Mouse (Mus musculus) midbrain, embryonic 16.5 days (tissue): Measurements from ENCODE around the gene Fis1. TPM values are rescaled to one million over a fixed set of nuclear protein-coding genes. Genes with fewer than 3 reads are reported as not detected.

ENCODE experiments used
- ATAC-seq: fragments of 200-750 bp; cut with Nextera tagmentation; 2 replicates; pipeline ENCODE4 v1.8.0; 2017; ENCODE audit warnings: moderate TSS enrichment
- H3K27ac ChIP-seq: fragments of 300-500 bp; sonication (generic); 2 replicates; pipeline ENCODE4 v1.5.1; 2014; ENCODE audit warnings: mild to moderate bottlenecking, low read length, mixed read lengths
- H3K27me3 ChIP-seq: fragments of 300-500 bp; sonication (generic); 2 replicates; pipeline ENCODE4 v1.6.1; 2014; ENCODE audit warnings: low read depth, low read length, mixed read lengths; ENCODE audit not compliant: control insufficient read depth, insufficient read depth
- H3K36me3 ChIP-seq: fragments of 300-500 bp; sonication (generic); 2 replicates; pipeline ENCODE4 v1.6.1; 2014; ENCODE audit warnings: mild to moderate bottlenecking, low read length, moderate library complexity, mixed read lengths; ENCODE audit not compliant: control insufficient read depth, insufficient read depth
- H3K4me1 ChIP-seq: fragments of 300-500 bp; sonication (generic); 2 replicates; pipeline ENCODE4 v1.6.1; 2014; ENCODE audit warnings: mild to moderate bottlenecking, low read length, mixed read lengths; ENCODE audit not compliant: control insufficient read depth, insufficient read depth
- H3K4me2 ChIP-seq: fragments of 300-500 bp; sonication (generic); 2 replicates; pipeline ENCODE4 v1.6.1; 2014; ENCODE audit warnings: mild to moderate bottlenecking, low read length, mixed read lengths
- H3K4me3 ChIP-seq: fragments of 300-500 bp; sonication (generic); 2 replicates; pipeline ENCODE4 v1.5.1; 2014; ENCODE audit warnings: low read depth, mild to moderate bottlenecking, low read length, moderate library complexity, mixed read lengths
- H3K9ac ChIP-seq: fragments of 300-500 bp; sonication (generic); 2 replicates; pipeline ENCODE4 v1.6.1; 2014; ENCODE audit warnings: low read depth, low read length, mixed read lengths
- H3K9me3 ChIP-seq: fragments of 300-500 bp; sonication (generic); replicated peaks from 2 replicates; pipeline ENCODE4 v1.6.1; 2014; ENCODE audit warnings: mild to moderate bottlenecking, low read length, mixed read lengths; ENCODE audit not compliant: control insufficient read depth, poor library complexity, severe bottlenecking
- WGBS: fragments of 180-500 bp; shearing (Covaris S2); extraction: QIAGEN DNeasy Blood & Tissue Kit; methylation state at CpG from one replicate; pipeline ENCODE4 v1.1.7; 2014; 5-methylcytosine and 5-hydroxymethylcytosine counted together
- polyA plus RNA-seq: library from polyadenylated mRNA; unstranded; fragments of >200 nt; fragmentation: Nextera tagmentation; extraction: Ambion mirVana; gene quantifications from 2 replicates; pipeline ENCODE4 v1.2.1, GENCODE M21; 2015

Fis1 gene
- 346 and 355 TPM in 2 replicates for polyA plus RNA-seq

DNA sequence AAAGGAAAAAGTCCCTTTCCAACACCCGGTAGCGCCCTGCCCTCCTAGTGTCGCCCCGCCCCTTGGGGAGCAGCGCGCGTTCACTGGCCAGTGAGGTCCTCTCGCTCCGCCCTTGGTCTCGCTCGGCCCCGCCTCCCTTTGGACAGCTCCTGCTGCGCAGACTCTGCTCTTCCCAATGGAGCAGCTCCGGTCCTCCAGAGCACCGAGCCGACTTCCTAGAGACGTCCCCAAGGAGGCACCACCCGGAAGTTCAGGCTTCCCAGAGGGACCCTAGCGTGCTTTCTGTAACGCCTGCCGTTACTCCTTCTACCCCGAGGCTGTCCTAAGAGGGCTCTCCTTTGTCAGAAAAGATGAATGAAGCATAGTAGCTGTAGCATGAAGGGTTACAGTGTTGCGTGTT, at the start of gene Fis1:
Gene Fis1 (plus strand): TSS at position 261 of the 400 bp plus-strand sequence.
- WGBS, result 0% methylated on average over 23 of the region's 23 CpGs
- Histone ChIP-seq H3K9me3 (no peaks in the 10 kb centered on the region), H3K4me3 (peak within 1 kb of the TSS; percentile 47), H3K27ac (peak within 1 kb of the TSS; percentile 59), H3K4me1 (peaks cover 20% of the 10 kb centered on the region), H3K9ac (peak within 1 kb of the TSS; percentile 80), H3K36me3 (no peaks in the 10 kb centered on the region; the same call in 1 of the 2 replicates), H3K4me2 (peak within 1 kb of the TSS; percentile 66), H3K27me3 (no peaks in the 10 kb centered on the region; the same call in 1 of the 2 replicates)
- peak; percentile 99 for ATAC-seq

DNA sequence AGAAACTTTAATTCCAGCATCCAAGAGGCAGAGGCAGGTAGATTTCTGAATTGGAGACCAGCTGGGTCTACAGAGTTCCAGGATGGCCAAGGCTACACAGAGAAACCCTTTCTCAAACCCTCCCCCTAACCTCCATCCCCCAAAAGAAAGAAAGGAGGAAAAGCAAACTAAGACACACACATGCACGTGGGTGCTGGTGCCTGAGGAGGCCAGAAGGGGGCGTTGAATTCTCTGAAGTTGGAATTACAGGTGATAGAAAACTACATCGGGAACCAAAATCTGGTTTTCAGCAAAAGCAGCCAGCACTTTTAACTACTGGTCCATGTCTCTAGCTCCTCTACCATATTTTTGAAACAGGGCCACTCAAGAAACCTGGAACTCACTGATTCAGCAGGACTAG, 48.5 kb upstream of the Fis1 start:
- Histone ChIP-seq H3K4me2 (no peak overlapping the region), H3K4me3 (no peak overlapping the region), H3K27ac (no peak overlapping the region), H3K36me3 (no peaks in the 10 kb centered on the region), H3K9ac (no peak overlapping the region), H3K9me3 (no peaks in the 10 kb centered on the region), H3K4me1 (peaks cover 13% of the 10 kb centered on the region), H3K27me3 (no peaks in the 10 kb centered on the region)
- WGBS, result 62% methylated on average over 3 of the region's 3 CpGs
- no peak for ATAC-seq

DNA sequence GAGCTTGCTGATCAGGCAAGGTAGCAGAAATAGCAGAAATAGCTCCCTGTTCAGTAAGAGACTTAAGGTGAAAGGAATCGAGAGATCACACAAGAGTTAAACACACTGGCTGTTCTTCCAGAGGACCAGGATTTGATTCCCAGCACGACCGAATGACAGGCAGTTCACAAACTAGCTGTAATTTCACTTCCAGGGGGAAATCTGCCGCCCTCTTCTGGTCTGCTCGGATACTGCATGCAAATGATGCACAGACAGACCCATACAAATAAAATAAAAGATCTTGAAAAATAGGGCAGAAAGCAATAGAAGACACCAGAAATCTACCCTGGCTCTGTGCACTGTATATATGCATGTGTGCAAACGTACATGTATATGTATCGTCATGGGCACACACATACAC, 47.4 kb upstream of the Fis1 start:
- H3K27ac ChIP-seq, result no peak overlapping the region
- no peaks in the 10 kb centered on the region for H3K36me3 ChIP-seq
- H3K9ac ChIP-seq, result no peak overlapping the region
- WGBS, result 55% methylated on average over 7 of the region's 7 CpGs
- peaks cover 16% of the 10 kb centered on the region for H3K4me1 ChIP-seq
- H3K4me2 ChIP-seq, result no peak overlapping the region
- no peak for ATAC-seq
- no peaks in the 10 kb centered on the region for H3K27me3 ChIP-seq
- no peaks in the 10 kb centered on the region for H3K9me3 ChIP-seq
- H3K4me3 ChIP-seq, result no peak overlapping the region

DNA sequence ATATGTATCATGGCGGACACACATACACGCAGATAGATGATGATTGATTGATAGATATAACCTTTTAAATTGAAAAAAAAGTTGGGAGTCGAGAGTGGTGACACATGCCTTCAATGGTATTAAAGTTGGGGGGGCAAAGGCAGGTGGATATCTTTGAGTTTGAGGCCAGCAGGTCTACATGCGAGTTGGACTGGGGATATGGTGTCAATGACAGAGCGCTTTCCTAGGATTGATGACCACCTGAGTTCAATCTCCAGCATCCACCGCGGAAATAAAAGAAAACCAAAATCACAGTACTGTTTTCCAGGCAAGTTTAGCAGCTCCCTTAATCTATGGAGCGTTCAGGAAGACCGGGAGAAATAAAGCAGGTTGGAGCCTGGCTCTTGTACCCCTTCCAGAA, 45.5 kb upstream of the Fis1 start:
- Histone ChIP-seq H3K36me3 (peaks cover 10% of the 10 kb centered on the region; the same call in 1 of the 2 replicates), H3K27me3 (no peaks in the 10 kb centered on the region), H3K4me1 (peaks cover 16% of the 10 kb centered on the region), H3K4me3 (peak overlapping the region; percentile 84), H3K9me3 (no peaks in the 10 kb centered on the region), H3K9ac (peak overlapping the region; percentile 80), H3K27ac (peak overlapping the region; percentile 71), H3K4me2 (peak overlapping the region; percentile 62)
- WGBS, result 48% methylated on average over 9 of the region's 9 CpGs
- peak; percentile 57 for ATAC-seq

DNA sequence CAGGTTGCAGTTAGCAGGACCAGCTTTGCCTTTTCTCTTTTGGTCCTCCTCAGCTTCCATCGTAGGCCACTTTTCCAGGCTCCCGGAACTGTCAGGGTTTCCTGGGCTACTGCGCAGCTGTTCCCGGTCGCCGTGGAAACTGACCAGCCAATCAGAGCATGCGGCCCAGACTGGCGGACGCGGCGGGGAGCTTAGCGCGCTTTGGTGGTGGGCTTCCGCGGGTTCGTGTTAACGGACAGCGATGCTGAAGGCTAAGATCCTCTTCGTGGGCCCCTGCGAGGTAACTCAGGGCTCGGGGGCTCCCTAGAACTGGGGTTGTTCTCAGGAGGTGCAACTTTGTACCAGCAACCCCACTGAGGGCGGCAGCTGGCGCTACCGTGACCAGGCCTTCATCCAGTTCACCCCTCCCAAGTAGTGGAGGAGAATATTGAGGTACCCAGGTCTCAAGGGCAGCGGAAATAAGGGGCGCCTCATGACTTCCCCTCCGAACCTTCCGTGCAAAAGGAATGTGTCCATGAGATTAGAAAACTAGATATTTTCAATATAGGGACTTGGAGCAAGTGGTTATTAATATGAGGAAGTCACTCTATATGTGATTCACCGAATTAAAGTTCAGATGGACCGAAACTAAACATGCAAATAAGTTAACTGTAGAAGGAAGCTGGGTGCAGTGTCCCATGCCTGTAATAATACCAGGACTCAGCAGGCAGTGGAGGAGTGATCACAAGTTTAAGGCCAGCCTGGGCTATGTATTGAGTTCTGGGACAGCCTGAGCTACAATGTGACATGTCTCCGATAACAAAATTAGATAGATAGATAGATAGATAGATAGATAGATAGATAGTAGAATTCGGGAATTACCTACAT, 44.9 kb upstream of the Fis1 start, which contains the start of gene Ift22:
Gene Ift22 (plus strand): TSS at position 160 of the 867 bp plus-strand sequence.
- 9% methylated on average over 32 of the region's 32 CpGs for WGBS
- ATAC-seq, result peak; percentile 95
- peak within 1 kb of the TSS; percentile 71 for H3K27ac ChIP-seq
- H3K9me3 ChIP-seq, result no peaks in the 10 kb centered on the region
- peak within 1 kb of the TSS; percentile 77 for H3K4me2 ChIP-seq
- H3K27me3 ChIP-seq, result no peaks in the 10 kb centered on the region
- peak within 1 kb of the TSS; percentile 84 for H3K4me3 ChIP-seq
- peaks cover 16% of the 10 kb centered on the region for H3K4me1 ChIP-seq
- peak within 1 kb of the TSS; percentile 80 for H3K9ac ChIP-seq
- peaks cover 15% of the 10 kb centered on the region for H3K36me3 ChIP-seq

DNA sequence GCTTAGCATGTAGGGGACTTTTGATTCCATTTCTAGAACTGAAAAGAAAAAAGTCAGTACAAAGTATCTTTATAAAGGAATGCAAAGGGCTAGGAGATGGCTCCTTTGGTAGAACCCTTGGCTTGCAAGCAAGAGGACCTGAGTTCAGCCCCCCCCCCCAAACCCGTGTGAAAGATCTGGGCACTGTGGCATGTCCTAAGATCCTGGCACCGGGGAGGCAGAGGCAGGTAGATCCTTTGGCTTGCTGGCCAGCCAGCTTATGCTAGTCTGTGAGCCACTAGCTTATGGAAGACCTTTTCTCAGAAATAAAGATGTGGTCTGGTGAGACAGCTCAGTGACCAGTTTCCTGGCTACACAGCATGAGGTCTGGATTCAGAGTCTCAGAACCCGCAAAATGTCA, 38.9 kb upstream of the Fis1 start:
- no peak overlapping the region for H3K4me2 ChIP-seq
- H3K27ac ChIP-seq, result no peak overlapping the region
- ATAC-seq, result no peak
- H3K9ac ChIP-seq, result no peak overlapping the region
- H3K9me3 ChIP-seq, result no peaks in the 10 kb centered on the region
- no peak overlapping the region for H3K4me3 ChIP-seq
- H3K4me1 ChIP-seq, result peaks cover 4% of the 10 kb centered on the region
- no peaks in the 10 kb centered on the region for H3K27me3 ChIP-seq
- peaks cover 16% of the 10 kb centered on the region for H3K36me3 ChIP-seq
- WGBS, result 91% methylated on average over 3 of the region's 3 CpGs

DNA sequence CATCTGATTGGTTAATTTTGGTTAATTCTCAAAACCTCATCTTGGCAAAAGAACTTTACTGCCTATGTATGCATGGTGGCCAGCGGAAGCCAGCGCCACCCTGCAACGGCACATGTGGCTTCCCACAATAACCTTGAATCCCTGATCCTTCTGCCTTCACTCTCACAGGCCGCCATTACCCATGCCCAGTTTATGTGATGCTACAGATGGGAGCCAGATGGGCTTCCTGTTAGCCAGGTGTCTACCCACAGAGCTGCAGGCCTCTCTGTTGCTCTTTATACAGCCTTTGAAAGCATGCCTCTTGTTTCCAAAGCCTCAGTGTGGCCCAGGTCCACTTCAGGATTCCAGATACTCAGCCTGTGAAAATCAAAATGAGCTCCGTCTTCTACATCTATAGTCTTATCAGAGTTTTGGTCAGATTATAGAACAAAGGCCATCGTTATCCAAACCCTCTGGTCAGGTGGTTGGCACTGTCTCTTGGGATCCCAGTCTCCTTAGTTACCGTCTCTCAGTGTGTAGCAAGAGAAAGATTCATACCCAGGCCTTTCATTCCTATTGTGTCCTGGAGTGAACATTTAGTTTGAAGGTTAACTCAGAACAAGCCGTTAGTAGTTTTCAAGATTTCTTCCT, 35.3 kb upstream of the Fis1 start:
- 94% methylated on average over 8 of the region's 8 CpGs for WGBS
- Histone ChIP-seq H3K4me3 (no peak overlapping the region), H3K9ac (no peak overlapping the region), H3K27ac (no peak overlapping the region), H3K36me3 (peaks cover 6% of the 10 kb centered on the region; the same call in 1 of the 2 replicates), H3K4me2 (no peak overlapping the region), H3K27me3 (no peaks in the 10 kb centered on the region), H3K4me1 (peaks cover 6% of the 10 kb centered on the region; the same call in 1 of the 2 replicates), H3K9me3 (no peaks in the 10 kb centered on the region)
- ATAC-seq, result no peak

DNA sequence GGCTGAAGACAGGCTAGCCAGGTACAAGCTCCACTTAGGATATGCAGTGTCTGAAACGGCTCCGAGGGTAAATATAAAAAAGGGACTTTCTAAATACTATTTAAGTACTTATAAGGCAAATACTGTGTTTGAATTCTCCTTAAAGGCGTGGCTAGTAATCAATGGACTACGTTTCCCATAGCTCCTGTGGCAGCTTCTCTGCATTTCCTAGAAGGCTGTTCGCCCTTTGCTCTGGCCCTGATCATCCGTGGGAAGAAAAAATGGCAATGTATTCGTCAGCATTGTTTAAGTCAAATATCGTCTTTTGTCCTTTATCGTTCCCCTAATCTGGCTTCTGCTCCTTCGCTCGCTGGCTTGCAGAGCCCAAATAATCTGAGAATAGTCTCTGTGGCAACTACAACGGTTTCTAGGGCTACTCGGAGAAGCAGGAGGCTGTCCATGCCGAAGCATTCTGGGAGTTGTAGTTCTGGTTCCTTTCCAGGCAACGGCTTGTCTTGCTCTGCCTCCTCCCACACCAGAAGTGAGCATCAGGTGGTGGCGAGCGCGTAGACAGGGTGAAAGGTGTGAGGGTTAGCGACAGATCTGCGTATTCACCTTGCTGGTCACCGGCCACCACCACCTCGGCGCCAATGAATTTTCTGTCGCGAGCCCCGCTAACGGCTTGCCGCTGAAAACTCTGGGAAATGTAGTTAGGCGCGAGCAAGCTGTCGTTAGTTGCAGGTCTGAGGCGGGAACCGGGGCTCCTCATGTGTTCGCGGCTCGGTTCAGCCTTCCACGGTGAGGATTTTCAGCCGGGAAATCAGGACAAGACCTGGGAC, 34.2 kb upstream of the Fis1 start:
- Histone ChIP-seq H3K27me3 (no peaks in the 10 kb centered on the region), H3K9ac (peak overlapping the region; percentile 67), H3K4me1 (peaks cover 6% of the 10 kb centered on the region; the same call in 1 of the 2 replicates), H3K36me3 (no peaks in the 10 kb centered on the region), H3K9me3 (no peaks in the 10 kb centered on the region), H3K27ac (peak overlapping the region; percentile 84), H3K4me3 (peak overlapping the region; percentile 58), H3K4me2 (peak overlapping the region; percentile 66)
- 3% methylated on average over 38 of the region's 38 CpGs for WGBS
- ATAC-seq, result peak; percentile 92
